Mouse (Mus musculus): ENCODE data around the gene Kcnma1. TPM values are rescaled to one million over a fixed set of nuclear protein-coding genes. Genes with fewer than 3 reads are reported as not detected.

Gene Kcnma1
- polyA plus RNA-seq, 1 experiment, result 4.9 TPM

- no peaks in the 10 kb centered on the region for H3K4me1 ChIP-seq (replicated peaks; ENCODE audit: control insufficient read depth, insufficient read depth, low read length)
- no peak for DNase-seq
- 88% methylated on average over 4 of the region's 4 CpGs for WGBS
- H3K27me3 ChIP-seq (ENCODE audit: control insufficient read depth, insufficient read depth, low read length), result no peaks in the 10 kb centered on the region
- H3K4me3 ChIP-seq (ENCODE audit: control insufficient read depth, insufficient read depth, low read length), result no peak overlapping the region
- no peak overlapping the region for H3K27ac ChIP-seq (ENCODE audit: control insufficient read depth, insufficient read depth, low read length)
- H3K36me3 ChIP-seq (ENCODE audit: control insufficient read depth, insufficient read depth, low read length), result no peaks in the 10 kb centered on the region
- TF ChIP-seq CTCF (IDR thresholded peaks at IDR 0.05; ENCODE audit: borderline replicate concordance, control insufficient read depth, extremely low read depth, insufficient read depth, low read length, poor library complexity) (no peak), POLR2A (IDR thresholded peaks at IDR 0.05; ENCODE audit: control insufficient read depth, extremely low read depth, insufficient read depth, low read length, poor library complexity) (no peak)
Observed at GRCm38 (mm10) chr14:23886112-23886511, 128.2 kb downstream of the Kcnma1 start.

DNA sequence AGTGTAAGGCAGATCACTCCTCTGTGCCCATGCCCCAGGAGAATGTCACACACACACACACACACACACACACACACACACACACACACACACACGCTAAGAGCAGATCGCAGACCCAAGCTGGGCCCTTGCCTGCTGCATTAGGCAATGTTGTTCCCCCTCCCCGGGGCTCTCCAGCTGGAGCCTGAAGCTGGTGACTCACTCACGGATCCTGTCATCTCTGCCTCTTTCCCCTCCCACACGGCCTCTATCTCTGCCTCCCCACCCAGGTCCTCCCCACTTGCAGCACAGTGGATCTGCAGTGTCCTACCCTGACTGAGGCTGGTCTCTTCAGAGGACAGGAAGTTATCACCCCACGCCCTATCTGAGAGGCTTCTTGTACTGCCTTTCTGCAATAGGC lies 128.8 kb downstream of the Kcnma1 start:
- Histone ChIP-seq H3K27me3 (ENCODE audit: control insufficient read depth, insufficient read depth, low read length) (no peaks in the 10 kb centered on the region), H3K4me1 (replicated peaks; ENCODE audit: control insufficient read depth, insufficient read depth, low read length) (no peaks in the 10 kb centered on the region), H3K27ac (ENCODE audit: control insufficient read depth, insufficient read depth, low read length) (no peak overlapping the region; the same call in 1 of the 2 replicates), H3K36me3 (ENCODE audit: control insufficient read depth, insufficient read depth, low read length) (no peaks in the 10 kb centered on the region), H3K4me3 (ENCODE audit: control insufficient read depth, insufficient read depth, low read length) (no peak overlapping the region)
- TF ChIP-seq CTCF (IDR thresholded peaks at IDR 0.05; ENCODE audit: borderline replicate concordance, control insufficient read depth, extremely low read depth, insufficient read depth, low read length, poor library complexity) (no peak), POLR2A (IDR thresholded peaks at IDR 0.05; ENCODE audit: control insufficient read depth, extremely low read depth, insufficient read depth, low read length, poor library complexity) (no peak)
- WGBS, result 62% methylated on average over 6 of the region's 6 CpGs
- DNase-seq, result no peak

- Histone ChIP-seq H3K27ac (ENCODE audit: control insufficient read depth, insufficient read depth, low read length) (no peak overlapping the region; the same call in 1 of the 2 replicates), H3K36me3 (ENCODE audit: control insufficient read depth, insufficient read depth, low read length) (no peaks in the 10 kb centered on the region), H3K4me3 (ENCODE audit: control insufficient read depth, insufficient read depth, low read length) (no peak overlapping the region), H3K27me3 (ENCODE audit: control insufficient read depth, insufficient read depth, low read length) (no peaks in the 10 kb centered on the region), H3K4me1 (replicated peaks; ENCODE audit: control insufficient read depth, insufficient read depth, low read length) (no peaks in the 10 kb centered on the region)
- DNase-seq, result no peak
- TF ChIP-seq CTCF (IDR thresholded peaks at IDR 0.05; ENCODE audit: borderline replicate concordance, control insufficient read depth, extremely low read depth, insufficient read depth, low read length, poor library complexity) (no peak), POLR2A (IDR thresholded peaks at IDR 0.05; ENCODE audit: control insufficient read depth, extremely low read depth, insufficient read depth, low read length, poor library complexity) (no peak)
- WGBS, result 92% methylated on average over 4 of the region's 4 CpGs
Observed at GRCm38 (mm10) chr14:23885071-23885470, 129.2 kb downstream of the Kcnma1 start.

DNA sequence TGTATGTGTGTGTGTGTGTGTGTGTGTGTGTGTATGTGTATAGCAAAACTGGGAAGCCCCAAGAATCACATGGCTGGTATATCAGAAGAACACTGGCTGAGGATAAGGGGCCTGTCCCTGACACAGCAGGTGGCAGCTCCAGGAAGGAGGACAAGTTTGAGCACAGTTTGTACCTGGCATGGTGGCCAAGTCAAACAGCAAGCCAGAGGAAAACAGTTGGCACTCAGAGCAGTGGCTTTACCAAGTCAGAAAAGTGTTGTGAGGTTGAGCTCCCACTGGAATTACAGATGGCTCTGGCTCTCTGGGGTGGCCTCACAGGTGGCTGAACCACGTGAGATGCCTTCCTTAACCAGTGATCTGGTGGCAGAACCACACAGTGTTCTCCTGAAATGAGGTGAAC lies 132.3 kb downstream of the Kcnma1 start:
- no peak overlapping the region for H3K4me3 ChIP-seq (ENCODE audit: control insufficient read depth, insufficient read depth, low read length)
- H3K27me3 ChIP-seq (ENCODE audit: control insufficient read depth, insufficient read depth, low read length), result no peaks in the 10 kb centered on the region
- 67% methylated on average over 1 of the region's 1 CpGs for WGBS
- H3K27ac ChIP-seq (ENCODE audit: control insufficient read depth, insufficient read depth, low read length), result no peak overlapping the region
- H3K36me3 ChIP-seq (ENCODE audit: control insufficient read depth, insufficient read depth, low read length), result no peaks in the 10 kb centered on the region
- TF ChIP-seq CTCF (IDR thresholded peaks at IDR 0.05; ENCODE audit: borderline replicate concordance, control insufficient read depth, extremely low read depth, insufficient read depth, low read length, poor library complexity), result no peak
- TF ChIP-seq POLR2A (IDR thresholded peaks at IDR 0.05; ENCODE audit: control insufficient read depth, extremely low read depth, insufficient read depth, low read length, poor library complexity), result no peak
- no peaks in the 10 kb centered on the region for H3K4me1 ChIP-seq (replicated peaks; ENCODE audit: control insufficient read depth, insufficient read depth, low read length)
- no peak for DNase-seq

GRCm38 (mm10) chr14:23879331-23879730 lies 135.0 kb downstream of the Kcnma1 start:
- H3K27me3 ChIP-seq (ENCODE audit: control insufficient read depth, insufficient read depth, low read length), result no peaks in the 10 kb centered on the region
- 93% methylated on average over 3 of the region's 3 CpGs for WGBS
- H3K4me3 ChIP-seq (ENCODE audit: control insufficient read depth, insufficient read depth, low read length), result no peak overlapping the region
- DNase-seq, result no peak
- H3K36me3 ChIP-seq (ENCODE audit: control insufficient read depth, insufficient read depth, low read length), result no peaks in the 10 kb centered on the region
- H3K4me1 ChIP-seq (replicated peaks; ENCODE audit: control insufficient read depth, insufficient read depth, low read length), result no peaks in the 10 kb centered on the region
- no peak for TF ChIP-seq CTCF (IDR thresholded peaks at IDR 0.05; ENCODE audit: borderline replicate concordance, control insufficient read depth, extremely low read depth, insufficient read depth, low read length, poor library complexity)
- no peak for TF ChIP-seq POLR2A (IDR thresholded peaks at IDR 0.05; ENCODE audit: control insufficient read depth, extremely low read depth, insufficient read depth, low read length, poor library complexity)
- no peak overlapping the region for H3K27ac ChIP-seq (ENCODE audit: control insufficient read depth, insufficient read depth, low read length)

GRCm38 (mm10) chr14:23877561-23877960 lies 136.7 kb downstream of the Kcnma1 start:
- Histone ChIP-seq H3K36me3 (ENCODE audit: control insufficient read depth, insufficient read depth, low read length) (no peaks in the 10 kb centered on the region), H3K4me1 (replicated peaks; ENCODE audit: control insufficient read depth, insufficient read depth, low read length) (no peaks in the 10 kb centered on the region), H3K27me3 (ENCODE audit: control insufficient read depth, insufficient read depth, low read length) (no peaks in the 10 kb centered on the region), H3K27ac (ENCODE audit: control insufficient read depth, insufficient read depth, low read length) (no peak overlapping the region), H3K4me3 (ENCODE audit: control insufficient read depth, insufficient read depth, low read length) (no peak overlapping the region)
- WGBS, result 94% methylated on average over 5 of the region's 5 CpGs
- DNase-seq, result no peak
- TF ChIP-seq POLR2A (IDR thresholded peaks at IDR 0.05; ENCODE audit: control insufficient read depth, extremely low read depth, insufficient read depth, low read length, poor library complexity) (no peak), CTCF (IDR thresholded peaks at IDR 0.05; ENCODE audit: borderline replicate concordance, control insufficient read depth, extremely low read depth, insufficient read depth, low read length, poor library complexity) (no peak)

DNA sequence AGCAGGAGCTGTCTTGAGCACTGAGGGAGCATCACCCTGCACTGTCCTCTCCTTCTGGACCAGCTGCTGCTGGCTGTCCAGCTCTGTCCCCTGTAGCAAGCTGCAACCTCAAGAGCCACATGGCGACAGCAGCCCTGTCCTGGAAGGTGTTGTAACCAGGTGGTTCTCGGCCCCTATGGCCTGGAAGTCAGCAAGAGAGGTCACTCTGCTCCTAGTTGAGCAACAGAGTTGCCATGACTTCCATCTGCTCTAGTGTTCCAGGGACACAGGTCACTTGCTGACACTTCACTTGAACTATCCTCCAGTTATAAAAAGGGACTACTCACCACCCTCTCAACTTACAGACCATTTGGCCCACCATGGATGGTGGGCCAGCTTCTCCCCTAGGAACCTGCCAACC lies 139.7 kb downstream of the Kcnma1 start:
- Histone ChIP-seq H3K27ac (ENCODE audit: control insufficient read depth, insufficient read depth, low read length) (no peak overlapping the region), H3K4me1 (replicated peaks; ENCODE audit: control insufficient read depth, insufficient read depth, low read length) (no peaks in the 10 kb centered on the region), H3K36me3 (ENCODE audit: control insufficient read depth, insufficient read depth, low read length) (no peaks in the 10 kb centered on the region), H3K4me3 (ENCODE audit: control insufficient read depth, insufficient read depth, low read length) (no peak overlapping the region), H3K27me3 (ENCODE audit: control insufficient read depth, insufficient read depth, low read length) (no peaks in the 10 kb centered on the region)
- TF ChIP-seq CTCF (IDR thresholded peaks at IDR 0.05; ENCODE audit: borderline replicate concordance, control insufficient read depth, extremely low read depth, insufficient read depth, low read length, poor library complexity), result no peak
- 83% methylated on average over 2 of the region's 2 CpGs for WGBS
- no peak for DNase-seq
